14 mouse cellular contexts compared by ENCODE assay signal in genomic region chr2:34509856-34510255, GRCm38 (mm10).
"Had no signal": no experiment of that assay in that cellular context is flagged by ENCODE, and none has a peak within 500 bp of the region (broad histone marks: within the 10 kb centered on the region; RNA-seq: fewer than 3 reads in every experiment).

No protein-coding gene starts in this region.

- H3K27ac ChIP-seq: kidney, postnatal 0 days; liver, embryonic 13.5 days; stomach, postnatal 0 days had no signal

- DNase-seq: kidney, adult 2 months; kidney, postnatal 25 days; liver, embryonic 13.5 days; lung, adult 2 months; lung, postnatal 14 days; lung, postnatal 4 days; midbrain, embryonic 14.5 days; right cerebral cortex, postnatal 14 days; right cerebral cortex, postnatal 4 days; thymus, adult 2 months; thymus, postnatal 14 days; thymus, postnatal 4 days had no signal

- H3K4me3 ChIP-seq: liver, embryonic 13.5 days had no signal
